Mouse (Mus musculus) CH12.LX (cell line): ENCODE measurements around the gene Jam2.

Experiments used
- CTCF ChIP-seq, 2 experiments: IDR thresholded peaks in 1 of 2; conservative IDR thresholded peaks in 1 of 2; 2 replicates each; pipeline ENCODE4 v1.5.1; 2011 to 2012; ENCODE audit warnings: low read depth in 2 of 2, low read length in 2 of 2, improper control_type of control experiment in 1 of 2, inconsistent platforms in 1 of 2, mild to moderate bottlenecking in 1 of 2, moderate library complexity in 1 of 2
- IRF4 ChIP-seq: IDR thresholded peaks from 2 replicates; pipeline ENCODE4 v1.6.1; 2014; ENCODE audit warnings: low read depth, mild to moderate bottlenecking, inconsistent platforms, low read length, improper control_type of control experiment
- JUN ChIP-seq: IDR thresholded peaks from 2 replicates; pipeline ENCODE4 v1.6.1; 2011; ENCODE audit warnings: low read depth, mild to moderate bottlenecking, low read length, improper control_type of control experiment, moderate library complexity; ENCODE audit not compliant: insufficient read depth
- MAZ ChIP-seq: IDR thresholded peaks from 2 replicates; pipeline ENCODE4 v1.6.1; 2012; ENCODE audit warnings: low read depth, mild to moderate bottlenecking, inconsistent platforms, low read length, improper control_type of control experiment, moderate library complexity
- MEF2A ChIP-seq: IDR thresholded peaks from 2 replicates; pipeline ENCODE4 v1.6.1; 2014; ENCODE audit warnings: low read depth, mild to moderate bottlenecking, inconsistent platforms, low read length, improper control_type of control experiment, borderline replicate concordance
- MXI1 ChIP-seq: IDR thresholded peaks from 2 replicates; pipeline ENCODE4 v1.6.1; 2011; ENCODE audit warnings: mild to moderate bottlenecking, low read depth, low read length, improper control_type of control experiment
- NELFE ChIP-seq: IDR thresholded peaks from 2 replicates; pipeline ENCODE4 v1.6.1; 2011; ENCODE audit warnings: low read depth, low read length, improper control_type of control experiment
- POLR2A ChIP-seq: IDR thresholded peaks from 2 replicates; pipeline ENCODE4 v1.6.1; 2011; ENCODE audit warnings: low read depth, mild to moderate bottlenecking, improper control_type of control experiment, low read length
- USF2 ChIP-seq: conservative IDR thresholded peaks from 2 replicates; pipeline ENCODE4 v1.6.1; 2011; ENCODE audit warnings: low read depth, low read length, improper control_type of control experiment
- ZC3H11A ChIP-seq: IDR thresholded peaks from 2 replicates; pipeline ENCODE4 v1.6.1; 2012; ENCODE audit warnings: low read depth, mild to moderate bottlenecking, inconsistent platforms, low read length, improper control_type of control experiment
- ZMIZ1 ChIP-seq: IDR thresholded peaks from 2 replicates; pipeline ENCODE4 v1.6.1; 2012; ENCODE audit warnings: low read depth, mild to moderate bottlenecking, inconsistent platforms, low read length, improper control_type of control experiment

- TF ChIP-seq JUN (no peak), CTCF (conservative IDR thresholded peaks at IDR 0.05 in 1 of 2, IDR thresholded peaks at IDR 0.05 in 1 of 2; ENCODE audit: low read depth in 2 of 2, low read length in 2 of 2) (no peak), POLR2A (no peak), USF2 (no peak), NELFE (no peak), MEF2A (no peak), ZC3H11A (no peak), IRF4 (no peak), ZMIZ1 (no peak), MAZ (no peak), MXI1 (no peak)
Observed at GRCm38 (mm10) chr16:84779718-84780117, 5.8 kb downstream of the Jam2 start.
